ENCODE assay signal across 12 mouse cellular contexts in genomic region chr17:5506988-5507387, GRCm38 (mm10). TPM values are rescaled to one million over a fixed set of nuclear protein-coding genes. Genes with fewer than 3 reads are reported as not detected.
DNase-seq lines count a peak whose midpoint lies in the region; ATAC-seq and TF ChIP-seq lines count a peak whose summit lies in the region.
"Had no signal": no experiment of that assay in that cellular context is flagged by ENCODE, and none has a peak within 500 bp of the region (broad histone marks: within the 10 kb centered on the region; RNA-seq: fewer than 3 reads in every experiment).

No protein-coding gene starts in this region.

- H3K4me2 ChIP-seq in stomach, embryonic 15.5 days: no peak overlapping the region
- no peak overlapping the region for H3K4me2 ChIP-seq in stomach, postnatal 0 days (replicated peaks; ENCODE audit: low read depth)
- H3K4me2 ChIP-seq in liver, postnatal 0 days (ENCODE audit: low read depth, low read length): peak overlapping the region; percentile 49
- no peak overlapping the region for H3K4me2 ChIP-seq in midbrain, embryonic 13.5 days (replicated peaks)
- H3K4me2 ChIP-seq in midbrain, embryonic 14.5 days (ENCODE audit: low read length): no peak overlapping the region
- H3K4me2 ChIP-seq: neural tube, embryonic 15.5 days had no signal

- H3K4me3 ChIP-seq in stomach, embryonic 15.5 days (replicated peaks): no peak overlapping the region
- no peak overlapping the region for H3K4me3 ChIP-seq in stomach, postnatal 0 days (ENCODE audit: low read depth, low read length)
- H3K4me3 ChIP-seq in liver, postnatal 0 days (ENCODE audit: low read depth, low read length): peak overlapping the region; percentile 4
- no peak overlapping the region for H3K4me3 ChIP-seq in midbrain, embryonic 13.5 days (replicated peaks)
- H3K4me3 ChIP-seq in midbrain, embryonic 14.5 days (replicated peaks; ENCODE audit: low read depth, low read length): no peak overlapping the region
- H3K4me3 ChIP-seq: left cerebral cortex, adult 2 months; neural tube, embryonic 15.5 days had no signal

- 48% methylated on average over 5 of the region's 5 CpGs for WGBS in stomach, embryonic 15.5 days
- WGBS in stomach, postnatal 0 days: 59% methylated on average over 5 of the region's 5 CpGs
- 30% methylated on average over 5 of the region's 5 CpGs for WGBS in liver, postnatal 0 days (ENCODE audit: insufficient replicate concordance)
- 78% methylated on average over 5 of the region's 5 CpGs for WGBS in midbrain, embryonic 13.5 days
- WGBS in midbrain, embryonic 14.5 days: 84% methylated on average over 5 of the region's 5 CpGs

- peak; percentile 63 for DNase-seq in heart, adult 11 months
- no peak for DNase-seq in heart, adult 9 months (ENCODE audit: low spot score in 2 of 2)
- no peak for DNase-seq in stomach, postnatal 0 days (ENCODE audit: low spot score)
- peak; percentile 75 for DNase-seq in liver, postnatal 0 days
- DNase-seq in midbrain, embryonic 14.5 days: no peak
- DNase-seq: gastrocnemius, postnatal 25 days; kidney, adult 11 months had no signal

- no peak for TF ChIP-seq CTCF in stomach, postnatal 0 days (IDR thresholded peaks at IDR 0.05; ENCODE audit: low read depth)
- no peak for TF ChIP-seq CTCF in liver, postnatal 0 days (IDR thresholded peaks at IDR 0.05; ENCODE audit: low read depth)

- H3K27me3 ChIP-seq in stomach, embryonic 15.5 days (replicated peaks): no peaks in the 10 kb centered on the region
- H3K27me3 ChIP-seq in stomach, postnatal 0 days (ENCODE audit: control insufficient read depth, insufficient read depth, low read length): no peaks in the 10 kb centered on the region
- no peaks in the 10 kb centered on the region for H3K27me3 ChIP-seq in liver, postnatal 0 days (ENCODE audit: insufficient read depth, low read length)
- H3K27me3 ChIP-seq in midbrain, embryonic 13.5 days: no peaks in the 10 kb centered on the region
- no peaks in the 10 kb centered on the region for H3K27me3 ChIP-seq in midbrain, embryonic 14.5 days (ENCODE audit: control insufficient read depth, insufficient read depth, low read length)
- H3K27me3 ChIP-seq: neural tube, embryonic 15.5 days had no signal

- H3K9me3 ChIP-seq in stomach, embryonic 15.5 days: no peaks in the 10 kb centered on the region
- no peaks in the 10 kb centered on the region for H3K9me3 ChIP-seq in stomach, postnatal 0 days (ENCODE audit: control insufficient read depth, low read length)
- no peaks in the 10 kb centered on the region for H3K9me3 ChIP-seq in liver, postnatal 0 days (ENCODE audit: low read length)
- H3K9me3 ChIP-seq in midbrain, embryonic 13.5 days: no peaks in the 10 kb centered on the region
- no peaks in the 10 kb centered on the region for H3K9me3 ChIP-seq in midbrain, embryonic 14.5 days (ENCODE audit: control insufficient read depth, low read length)
- H3K9me3 ChIP-seq: neural tube, embryonic 15.5 days had no signal

- no peak for TF ChIP-seq EP300 in stomach, postnatal 0 days (optimal IDR thresholded peaks at IDR 0.05)
- TF ChIP-seq EP300 in liver, postnatal 0 days (IDR thresholded peaks at IDR 0.05; ENCODE audit: low read depth): peak; percentile 97

- H3K36me3 ChIP-seq in stomach, embryonic 15.5 days: no peaks in the 10 kb centered on the region
- no peaks in the 10 kb centered on the region for H3K36me3 ChIP-seq in stomach, postnatal 0 days (ENCODE audit: control insufficient read depth, insufficient read depth, low read length)
- no peaks in the 10 kb centered on the region for H3K36me3 ChIP-seq in liver, postnatal 0 days (replicated peaks; ENCODE audit: insufficient read depth, low read length)
- H3K36me3 ChIP-seq in midbrain, embryonic 13.5 days: no peaks in the 10 kb centered on the region
- H3K36me3 ChIP-seq in midbrain, embryonic 14.5 days (ENCODE audit: control insufficient read depth, insufficient read depth, low read length): no peaks in the 10 kb centered on the region
- H3K36me3 ChIP-seq: neural tube, embryonic 15.5 days had no signal

- no peak overlapping the region for H3K27ac ChIP-seq in stomach, embryonic 15.5 days
- no peak overlapping the region for H3K27ac ChIP-seq in stomach, postnatal 0 days (replicated peaks)
- H3K27ac ChIP-seq in liver, postnatal 0 days (ENCODE audit: low read depth): peak overlapping the region; percentile 72
- no peak overlapping the region for H3K27ac ChIP-seq in midbrain, embryonic 13.5 days
- no peak overlapping the region for H3K27ac ChIP-seq in midbrain, embryonic 14.5 days (replicated peaks; ENCODE audit: low read depth, low read length)
- H3K27ac ChIP-seq: left cerebral cortex, adult 2 months; neural tube, embryonic 15.5 days had no signal

- H3K4me1 ChIP-seq in stomach, embryonic 15.5 days: no peaks in the 10 kb centered on the region
- H3K4me1 ChIP-seq in stomach, postnatal 0 days (replicated peaks; ENCODE audit: control insufficient read depth, insufficient read depth): no peaks in the 10 kb centered on the region
- H3K4me1 ChIP-seq in liver, postnatal 0 days (ENCODE audit: insufficient read depth): peaks cover 30% of the 10 kb centered on the region
- H3K4me1 ChIP-seq in midbrain, embryonic 13.5 days (replicated peaks): 0 out of 2 replicates have a peak, but pooled peaks cover 6% of the 10 kb centered on the region
- no peaks in the 10 kb centered on the region for H3K4me1 ChIP-seq in midbrain, embryonic 14.5 days (ENCODE audit: control insufficient read depth, insufficient read depth, low read length)

- no peak overlapping the region for H3K9ac ChIP-seq in stomach, embryonic 15.5 days
- no peak overlapping the region for H3K9ac ChIP-seq in stomach, postnatal 0 days (ENCODE audit: low read length)
- H3K9ac ChIP-seq in liver, postnatal 0 days (replicated peaks): peak overlapping the region; percentile 56; the same call in 1 of the 2 replicates
- no peak overlapping the region for H3K9ac ChIP-seq in midbrain, embryonic 13.5 days (replicated peaks)
- H3K9ac ChIP-seq in midbrain, embryonic 14.5 days (replicated peaks; ENCODE audit: low read length): no peak overlapping the region
- H3K9ac ChIP-seq: neural tube, embryonic 15.5 days had no signal

- peak; percentile 89 for ATAC-seq in stomach, embryonic 15.5 days (ENCODE audit: insufficient read depth, low FRiP score, low read depth)
- ATAC-seq in stomach, postnatal 0 days (ENCODE audit: low FRiP score, low TSS enrichment): no peak
- ATAC-seq in liver, postnatal 0 days: peak; percentile 93
- ATAC-seq in midbrain, embryonic 13.5 days: no peak
- ATAC-seq in activated CD4-positive, CD25-positive, alpha-beta regulatory T cell, adult 4 months: no peak
- no peak for ATAC-seq in midbrain, embryonic 14.5 days (ENCODE audit: low FRiP score, low TSS enrichment)

RNA-seq across cellular contexts. Expression of gene Zdhhc14, which starts 14.6 kb away (rescaled TPM):
- 3.5 and 4.2 TPM in 2 replicates for polyA plus RNA-seq in stomach, embryonic 15.5 days (2015; fragmentation: Nextera tagmentation; extraction: Ambion mirVana)
- polyA plus RNA-seq in stomach, postnatal 0 days (2015; fragmentation: Nextera tagmentation; extraction: Ambion mirVana): 1.7 and 2.2 TPM in 2 replicates
- polyA plus RNA-seq in liver, postnatal 0 days (2015; fragmentation: Nextera tagmentation; extraction: Ambion mirVana): 2.4 and 2.7 TPM in 2 replicates
- polyA plus RNA-seq in midbrain, embryonic 13.5 days (2015; fragmentation: Nextera tagmentation; extraction: Ambion mirVana): 4.4 and 5.8 TPM in 2 replicates
- polyA plus RNA-seq in activated CD4-positive, CD25-positive, alpha-beta regulatory T cell, adult 4 months (2017; shearing (Covaris generic)): under 1 TPM; 0.15 to 0.17 TPM
- polyA plus RNA-seq in midbrain, embryonic 14.5 days (2014; fragmentation: Nextera tagmentation; extraction: Ambion mirVana): 9.2 and 10.7 TPM in 2 replicates

Comparison
In these comparisons a context has a peak if more than half of its experiments do, and no peak if none do; other contexts are left out.
1. DNase-seq: peak in heart, adult 11 months (single experiment) and liver, postnatal 0 days (single experiment); none in heart, adult 9 months (0 of 2), stomach, postnatal 0 days (single experiment) and midbrain, embryonic 14.5 days (single experiment).
2. ATAC-seq: peak in stomach, embryonic 15.5 days (single experiment) and liver, postnatal 0 days (single experiment); none in stomach, postnatal 0 days (single experiment), midbrain, embryonic 13.5 days (single experiment), activated CD4-positive, CD25-positive, alpha-beta regulatory T cell, adult 4 months (single experiment) and midbrain, embryonic 14.5 days (single experiment).